Mouse (Mus musculus): ENCODE measurements around the gene Ptpn11. TPM values are rescaled to one million over a fixed set of nuclear protein-coding genes. Genes with fewer than 3 reads are reported as not detected.
"Not testable (repeated sequence)": the region's sequence is repeated elsewhere in the genome, so short reads cannot be mapped to it uniquely, and the experiment has no call there.

Ptpn11 gene
- polyA plus RNA-seq, 1 experiment from 2014 or later = 32.1 TPM

DNA sequence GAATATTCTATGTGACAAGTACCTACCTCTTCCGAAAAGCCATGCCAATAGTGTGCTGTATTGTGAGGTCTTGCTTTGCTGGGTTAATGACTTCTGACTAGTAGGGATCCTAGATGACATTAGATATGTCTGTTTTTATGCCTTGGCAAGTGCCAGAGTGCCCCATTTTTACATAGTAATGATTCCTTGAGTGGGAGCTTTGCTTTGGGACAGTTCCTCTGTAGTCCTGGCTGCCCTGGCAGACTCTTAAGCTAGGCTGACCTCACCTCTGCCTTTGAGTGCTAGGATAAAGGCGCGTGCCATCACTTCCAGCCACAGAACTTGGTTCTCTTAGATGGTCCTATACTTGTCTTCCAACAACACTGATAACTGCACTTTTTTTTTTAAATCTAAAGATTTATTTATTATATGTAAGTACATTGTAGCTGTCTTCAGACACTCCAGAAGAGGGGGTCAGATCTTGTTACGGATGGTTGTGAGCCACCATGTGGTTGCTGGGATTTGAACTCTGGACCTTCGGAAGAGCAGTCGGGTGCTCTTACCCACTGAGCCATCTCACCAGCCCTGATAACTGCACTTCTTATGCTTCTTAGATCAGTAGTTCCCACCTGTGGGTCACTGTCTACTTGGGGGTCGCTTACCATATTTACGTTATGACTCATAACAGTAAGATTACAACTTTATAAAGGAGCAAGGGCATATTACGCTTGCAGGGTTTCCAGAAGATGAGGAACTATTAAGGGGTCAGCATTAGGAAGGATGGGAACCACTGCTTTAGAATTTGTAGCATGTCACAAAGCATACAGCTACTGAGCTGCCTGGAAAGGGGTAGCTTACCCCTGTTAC lies 18.8 kb upstream of the Ptpn11 start:
- Histone ChIP-seq H3K36me3 (ENCODE audit: control insufficient read depth, insufficient read depth, low read length) (peaks cover 78% of the 10 kb centered on the region), H3K9me3 (replicated peaks; ENCODE audit: control insufficient read depth, low read length) (no peaks in the 10 kb centered on the region), H3K4me1 (ENCODE audit: control insufficient read depth, insufficient read depth, low read length) (peaks cover 8% of the 10 kb centered on the region), H3K4me3 (ENCODE audit: low read depth, low read length) (no peak overlapping the region), H3K4me2 (ENCODE audit: low read length) (no peak overlapping the region), H3K27me3 (replicated peaks; ENCODE audit: control insufficient read depth, insufficient read depth, low read length) (no peaks in the 10 kb centered on the region), H3K27ac (ENCODE audit: low read depth, low read length) (no peak overlapping the region), H3K9ac (ENCODE audit: low read length) (no peak overlapping the region)
- ATAC-seq = no peak
- DNase-seq (ENCODE audit: low spot score) = no peak
- WGBS = 89% methylated on average over 9 of the region's 9 CpGs

DNA sequence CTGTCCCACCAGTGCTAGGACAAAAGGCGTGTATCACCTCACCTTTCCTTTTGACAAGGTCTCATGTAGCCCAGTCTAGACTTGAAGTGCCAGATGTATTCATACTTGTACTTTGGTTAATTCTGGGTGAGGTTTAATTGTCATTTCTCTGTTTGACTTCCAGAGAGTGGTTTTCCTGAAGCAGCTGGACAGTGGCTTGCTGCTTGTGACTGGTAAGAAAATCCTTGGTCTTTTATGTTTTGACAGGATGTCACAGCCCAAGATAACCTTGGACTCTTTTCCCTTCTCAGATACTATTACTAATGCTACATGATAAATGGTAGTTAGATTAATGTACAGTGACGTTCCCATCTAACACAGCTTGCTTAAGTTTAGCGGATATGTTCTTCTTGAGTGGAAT lies 15.8 kb upstream of the Ptpn11 start:
- H3K4me1 ChIP-seq (ENCODE audit: control insufficient read depth, insufficient read depth, low read length) = peaks cover 8% of the 10 kb centered on the region
- ATAC-seq (no peak), DNase-seq (ENCODE audit: low spot score) (no peak)
- H3K27me3 ChIP-seq (replicated peaks; ENCODE audit: control insufficient read depth, insufficient read depth, low read length) = no peaks in the 10 kb centered on the region
- 91% methylated on average over 3 of the region's 3 CpGs for WGBS
- H3K27ac ChIP-seq (ENCODE audit: low read depth, low read length) = no peak overlapping the region
- H3K9me3 ChIP-seq (replicated peaks; ENCODE audit: control insufficient read depth, low read length) = no peaks in the 10 kb centered on the region
- H3K4me2 ChIP-seq (ENCODE audit: low read length) = no peak overlapping the region
- H3K4me3 ChIP-seq (ENCODE audit: low read depth, low read length) = no peak overlapping the region
- peaks cover 65% of the 10 kb centered on the region for H3K36me3 ChIP-seq (ENCODE audit: control insufficient read depth, insufficient read depth, low read length)
- no peak overlapping the region for H3K9ac ChIP-seq (ENCODE audit: low read length)

DNA sequence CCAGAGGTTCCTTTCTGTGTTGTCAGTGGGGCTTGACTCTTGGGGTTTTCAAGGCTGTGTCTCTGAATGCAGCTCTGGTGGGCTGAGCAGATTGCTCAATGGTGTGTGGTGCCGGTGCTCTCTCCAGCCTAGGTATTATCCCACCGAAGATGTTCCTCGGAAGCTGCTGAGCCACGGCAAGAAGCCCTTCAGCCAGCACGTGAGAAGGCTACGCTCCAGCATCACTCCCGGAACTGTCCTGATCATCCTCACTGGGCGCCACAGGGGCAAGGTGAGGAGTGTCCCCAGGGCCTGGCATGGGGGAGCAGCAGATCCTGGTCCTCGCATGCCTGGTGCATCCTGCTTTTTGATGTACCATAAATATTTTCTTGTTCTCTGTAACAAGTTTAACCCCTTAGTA lies 15.3 kb upstream of the Ptpn11 start:
- Histone ChIP-seq H3K27me3 (replicated peaks; ENCODE audit: control insufficient read depth, insufficient read depth, low read length) (no peaks in the 10 kb centered on the region), H3K27ac (ENCODE audit: low read depth, low read length) (no peak overlapping the region), H3K4me3 (ENCODE audit: low read depth, low read length) (no peak overlapping the region), H3K36me3 (ENCODE audit: control insufficient read depth, insufficient read depth, low read length) (peaks cover 61% of the 10 kb centered on the region), H3K4me1 (ENCODE audit: control insufficient read depth, insufficient read depth, low read length) (peaks cover 8% of the 10 kb centered on the region), H3K4me2 (ENCODE audit: low read length) (no peak overlapping the region), H3K9me3 (replicated peaks; ENCODE audit: control insufficient read depth, low read length) (no peaks in the 10 kb centered on the region), H3K9ac (ENCODE audit: low read length) (no peak overlapping the region)
- DNase-seq (ENCODE audit: low spot score) (no peak), ATAC-seq (no peak)
- WGBS = 83% methylated on average over 9 of the region's 9 CpGs

DNA sequence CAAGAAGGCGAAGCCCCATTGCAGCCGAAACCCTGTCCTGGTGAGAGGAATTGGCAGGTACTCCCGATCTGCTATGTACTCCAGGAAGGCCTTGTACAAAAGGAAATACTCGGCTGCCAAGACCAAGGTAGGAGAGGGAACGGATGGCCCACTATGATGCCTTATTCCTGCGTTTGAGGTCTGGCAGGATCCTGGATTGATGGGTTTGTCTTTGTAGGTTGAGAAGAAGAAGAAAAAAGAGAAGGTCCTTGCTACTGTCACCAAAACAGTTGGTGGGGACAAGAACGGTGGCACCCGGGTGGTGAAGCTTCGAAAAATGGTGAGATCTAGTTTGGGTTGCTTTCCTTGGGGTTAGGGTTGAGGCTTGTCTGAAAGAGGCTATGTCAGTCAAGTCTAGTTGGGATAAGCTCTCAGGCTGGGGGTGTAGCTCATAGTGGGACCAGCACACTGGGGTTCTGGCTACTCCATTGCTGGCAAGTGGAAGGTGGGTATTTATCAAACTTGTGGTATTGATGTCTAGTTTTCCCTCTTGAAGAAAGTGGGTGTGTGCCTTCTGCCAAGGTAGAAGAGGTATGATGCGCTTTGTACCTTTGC lies 14.4 kb upstream of the Ptpn11 start:
- not testable (repeated sequence) for H3K27me3 ChIP-seq (replicated peaks; ENCODE audit: control insufficient read depth, insufficient read depth, low read length); DNase-seq (ENCODE audit: low spot score); H3K4me1 ChIP-seq (ENCODE audit: control insufficient read depth, insufficient read depth, low read length); H3K27ac ChIP-seq (ENCODE audit: low read depth, low read length); H3K9me3 ChIP-seq (replicated peaks; ENCODE audit: control insufficient read depth, low read length); ATAC-seq
- peak overlapping the region; percentile 98 for H3K9ac ChIP-seq (ENCODE audit: low read length)
- H3K4me2 ChIP-seq (ENCODE audit: low read length) = peak overlapping the region; percentile 78
- peaks cover 52% of the 10 kb centered on the region for H3K36me3 ChIP-seq (ENCODE audit: control insufficient read depth, insufficient read depth, low read length)
- H3K4me3 ChIP-seq (ENCODE audit: low read depth, low read length) = peak overlapping the region; percentile 94
- 74% methylated on average over 8 of the region's 10 CpGs for WGBS

DNA sequence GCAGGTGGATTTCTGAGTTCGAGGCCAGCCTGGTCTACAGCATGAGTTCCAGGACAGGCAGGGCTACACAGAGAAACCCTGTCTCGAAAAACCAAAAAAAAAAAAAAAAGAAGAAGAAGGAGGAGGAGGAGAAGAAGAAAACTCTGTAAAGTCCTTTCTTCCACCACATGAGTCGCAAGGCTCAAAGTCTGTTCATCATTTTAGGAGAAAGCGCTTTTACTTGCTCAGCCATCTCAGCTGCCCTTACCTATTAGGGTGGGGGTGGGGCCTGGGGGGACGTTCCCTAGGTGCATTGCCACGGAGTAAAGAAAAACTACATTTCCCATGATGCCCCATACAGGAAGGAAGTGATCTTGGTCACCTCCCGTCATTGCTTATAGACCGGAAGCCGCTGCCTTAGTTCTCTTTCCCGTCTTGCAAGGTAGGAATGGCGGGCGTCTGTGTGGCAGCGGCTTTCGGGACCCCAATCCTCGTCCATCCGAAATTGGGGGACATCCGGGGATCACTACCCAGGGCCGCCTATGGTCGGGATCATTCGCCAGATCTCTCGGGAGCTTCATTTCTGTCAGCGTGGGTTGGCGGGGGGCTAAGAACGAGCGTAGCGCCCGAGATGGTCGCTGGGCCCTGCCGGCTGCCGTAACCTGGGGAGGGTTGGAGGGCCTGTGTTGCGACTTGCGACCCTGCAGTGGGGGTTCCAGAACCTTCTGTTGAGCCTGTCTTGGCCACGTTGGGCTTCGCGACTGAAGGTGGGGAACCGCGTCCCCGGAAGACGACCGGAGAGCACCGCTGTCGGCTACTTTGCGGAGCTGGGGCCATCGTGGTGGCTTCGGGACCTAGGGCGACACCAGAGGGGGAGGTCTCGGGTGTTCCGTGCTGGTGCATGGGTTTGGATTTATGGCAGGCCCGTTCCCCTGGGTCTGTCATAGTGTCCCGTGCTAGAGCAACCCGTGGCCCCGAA lies 13.2 kb upstream of the Ptpn11 start, which contains the start of gene Rpl6:
Gene Rpl6 (plus strand): TSS at position 350 of the 958 bp plus-strand sequence.
- ATAC-seq (peak; percentile 95), DNase-seq (ENCODE audit: low spot score) (peak; percentile 96)
- WGBS = 2% methylated on average over 52 of the region's 52 CpGs
- Histone ChIP-seq H3K4me1 (ENCODE audit: control insufficient read depth, insufficient read depth, low read length) (peaks cover 8% of the 10 kb centered on the region), H3K4me2 (ENCODE audit: low read length) (peak within 1 kb of the TSS; percentile 78), H3K9me3 (replicated peaks; ENCODE audit: control insufficient read depth, low read length) (no peaks in the 10 kb centered on the region), H3K9ac (ENCODE audit: low read length) (peak within 1 kb of the TSS; percentile 98), H3K27me3 (replicated peaks; ENCODE audit: control insufficient read depth, insufficient read depth, low read length) (no peaks in the 10 kb centered on the region), H3K4me3 (ENCODE audit: low read depth, low read length) (peak within 1 kb of the TSS; percentile 94), H3K27ac (ENCODE audit: low read depth, low read length) (peak within 1 kb of the TSS; percentile 87), H3K36me3 (ENCODE audit: control insufficient read depth, insufficient read depth, low read length) (peaks cover 40% of the 10 kb centered on the region)

DNA sequence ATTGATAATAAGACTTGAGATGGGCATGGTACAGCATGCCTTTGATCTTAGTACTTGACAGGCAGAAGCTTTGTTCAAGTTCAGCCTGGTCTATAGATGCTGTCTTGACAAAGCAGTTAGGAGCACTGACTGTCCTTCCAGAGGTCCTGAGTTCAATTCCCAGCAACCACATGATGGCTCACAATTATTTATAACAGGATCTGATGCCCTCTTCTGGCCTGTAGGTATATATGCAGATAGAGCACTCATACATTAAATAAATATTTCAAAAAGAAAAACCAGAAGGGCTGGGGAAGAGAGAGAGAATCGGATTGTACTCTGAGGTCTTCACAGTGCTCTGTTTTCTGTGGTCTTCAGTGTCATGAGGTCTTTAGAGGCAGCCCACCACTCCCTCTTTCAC lies 11.3 kb upstream of the Ptpn11 start:
- 93% methylated on average over 1 of the region's 1 CpGs for WGBS
- DNase-seq (ENCODE audit: low spot score) (no peak), ATAC-seq (no peak)

DNA sequence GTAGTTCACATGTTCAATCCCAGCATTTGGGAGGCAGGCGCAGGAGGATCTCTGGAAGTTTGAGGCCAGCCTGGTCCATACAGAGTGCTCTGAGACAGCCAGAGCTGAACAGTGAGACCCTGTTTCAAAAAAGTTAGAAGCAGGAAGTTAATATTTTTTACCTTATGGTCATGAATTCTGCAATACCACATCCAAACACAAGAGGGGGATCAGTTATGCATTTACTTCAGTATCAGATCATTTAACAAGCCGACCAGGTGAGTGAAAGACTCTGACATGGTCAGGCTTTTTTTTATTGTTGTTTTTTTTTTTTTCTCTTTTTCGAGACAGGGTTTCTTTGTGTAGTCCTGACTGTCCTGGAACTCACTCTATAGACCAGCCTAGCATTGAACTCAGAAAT lies 10.5 kb upstream of the Ptpn11 start:
- Histone ChIP-seq H3K27ac (ENCODE audit: low read depth, low read length) (no peak overlapping the region), H3K36me3 (ENCODE audit: control insufficient read depth, insufficient read depth, low read length) (peaks cover 13% of the 10 kb centered on the region), H3K4me1 (ENCODE audit: control insufficient read depth, insufficient read depth, low read length) (peaks cover 8% of the 10 kb centered on the region), H3K4me3 (ENCODE audit: low read depth, low read length) (no peak overlapping the region), H3K27me3 (replicated peaks; ENCODE audit: control insufficient read depth, insufficient read depth, low read length) (no peaks in the 10 kb centered on the region), H3K4me2 (ENCODE audit: low read length) (no peak overlapping the region), H3K9ac (ENCODE audit: low read length) (no peak overlapping the region), H3K9me3 (replicated peaks; ENCODE audit: control insufficient read depth, low read length) (no peaks in the 10 kb centered on the region)
- DNase-seq (ENCODE audit: low spot score) (peak; percentile 71), ATAC-seq (no peak)
- 45% methylated on average over 3 of the region's 3 CpGs for WGBS

More for the DNA sequence above, 11.3 kb upstream of the Ptpn11 start:
- Histone ChIP-seq H3K27me3 (replicated peaks; ENCODE audit: control insufficient read depth, insufficient read depth, low read length) (no peaks in the 10 kb centered on the region), H3K27ac (ENCODE audit: low read depth, low read length) (no peak overlapping the region), H3K4me3 (ENCODE audit: low read depth, low read length) (no peak overlapping the region), H3K36me3 (ENCODE audit: control insufficient read depth, insufficient read depth, low read length) (peaks cover 20% of the 10 kb centered on the region), H3K9me3 (replicated peaks; ENCODE audit: control insufficient read depth, low read length) (no peaks in the 10 kb centered on the region), H3K4me2 (ENCODE audit: low read length) (no peak overlapping the region), H3K9ac (ENCODE audit: low read length) (no peak overlapping the region), H3K4me1 (ENCODE audit: control insufficient read depth, insufficient read depth, low read length) (peaks cover 8% of the 10 kb centered on the region)

DNA sequence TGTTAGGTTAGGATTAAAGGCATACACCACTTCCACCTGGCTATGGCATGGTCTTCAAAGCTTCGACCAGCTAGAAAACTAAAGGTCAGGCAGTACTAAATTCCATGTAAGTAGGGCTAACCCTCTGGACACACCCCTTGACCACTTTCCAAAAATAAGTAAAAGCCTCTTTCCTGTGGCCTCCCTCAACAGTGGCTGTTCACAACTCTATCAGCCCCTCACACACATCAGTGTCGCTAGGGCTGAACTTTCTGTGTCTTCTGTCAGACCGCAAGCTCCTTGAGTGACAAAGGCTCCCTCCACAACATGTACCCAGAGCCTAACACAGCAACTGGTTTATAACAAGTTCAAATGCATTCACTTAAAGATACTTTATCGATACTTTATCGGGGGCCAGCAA lies 7.2 kb upstream of the Ptpn11 start:
- Histone ChIP-seq H3K9ac (ENCODE audit: low read length) (no peak overlapping the region), H3K36me3 (ENCODE audit: control insufficient read depth, insufficient read depth, low read length) (no peaks in the 10 kb centered on the region), H3K27ac (ENCODE audit: low read depth, low read length) (no peak overlapping the region), H3K4me3 (ENCODE audit: low read depth, low read length) (no peak overlapping the region), H3K27me3 (replicated peaks; ENCODE audit: control insufficient read depth, insufficient read depth, low read length) (no peaks in the 10 kb centered on the region), H3K4me1 (ENCODE audit: control insufficient read depth, insufficient read depth, low read length) (no peaks in the 10 kb centered on the region), H3K4me2 (ENCODE audit: low read length) (no peak overlapping the region), H3K9me3 (replicated peaks; ENCODE audit: control insufficient read depth, low read length) (no peaks in the 10 kb centered on the region)
- DNase-seq (ENCODE audit: low spot score) (no peak), ATAC-seq (no peak)
- WGBS = 86% methylated on average over 5 of the region's 5 CpGs
